Comparison of ENCODE assay signal across 27 mouse cellular contexts in genomic region chr12:87399119-87399819, GRCm38 (mm10). TPM values are rescaled to one million over a fixed set of nuclear protein-coding genes. Genes with fewer than 3 reads are reported as not detected.
DNase-seq lines count a peak whose midpoint lies in the region; ATAC-seq and TF ChIP-seq lines count a peak whose summit lies in the region.
"Had no signal": no experiment of that assay in that cellular context is flagged by ENCODE, and none has a peak within 500 bp of the region (broad histone marks: within the 10 kb centered on the region; RNA-seq: fewer than 3 reads in every experiment).

No protein-coding gene starts in this region.

- H3K4me2 ChIP-seq in intestine, postnatal 0 days (replicated peaks; ENCODE audit: low read depth): no peak overlapping the region
- no peak overlapping the region for H3K4me2 ChIP-seq in stomach, embryonic 15.5 days
- H3K4me2 ChIP-seq: embryonic facial prominence, embryonic 12.5 days; forebrain, embryonic 12.5 days; lung, embryonic 14.5 days; midbrain, embryonic 11.5 days; neural tube, embryonic 15.5 days had no signal

- peak; percentile 80 for ATAC-seq in intestine, postnatal 0 days
- peak; percentile 80 for ATAC-seq in stomach, embryonic 15.5 days (ENCODE audit: insufficient read depth, low FRiP score, low read depth)
- ATAC-seq: hindbrain, embryonic 16.5 days; Patski had no signal

- H3K27me3 ChIP-seq in intestine, postnatal 0 days (replicated peaks; ENCODE audit: control insufficient read depth, insufficient read depth, low read length): no peaks in the 10 kb centered on the region
- no peaks in the 10 kb centered on the region for H3K27me3 ChIP-seq in stomach, embryonic 15.5 days (replicated peaks)
- H3K27me3 ChIP-seq in limb, embryonic 10.5 days (ENCODE audit: low read depth, poor library complexity, severe bottlenecking): no peaks in the 10 kb centered on the region
- H3K27me3 ChIP-seq: embryonic facial prominence, embryonic 12.5 days; forebrain, embryonic 12.5 days; neural tube, embryonic 15.5 days; Patski had no signal

- peak; percentile 25 for DNase-seq in urinary bladder, adult 2 months (ENCODE audit: low spot score)
- DNase-seq in urinary bladder, postnatal 36 days (ENCODE audit: low spot score in 2 of 2): no peak
- DNase-seq in cerebellum, adult 11 months: no peak
- no peak for DNase-seq in layer of hippocampus, adult 11-12 months (ENCODE audit: low spot score)
- DNase-seq in limb, embryonic 10.5 days (ENCODE audit: low spot score): no peak
- DNase-seq: adrenal gland, postnatal 36 days; B cell, adult 2 months; cerebellum, postnatal 10 days; gastrocnemius, postnatal 25 days; heart, postnatal 4 days; kidney, adult 18-20 months; lung, embryonic 14.5 days; lung, postnatal 4 days; spleen, adult 18-20 months; thymus, adult 18-20 months; thymus, postnatal 4 days had no signal

- no peak overlapping the region for H3K4me3 ChIP-seq in intestine, postnatal 0 days (ENCODE audit: low read depth, low read length)
- no peak overlapping the region for H3K4me3 ChIP-seq in stomach, embryonic 15.5 days (replicated peaks)
- no peak overlapping the region for H3K4me3 ChIP-seq in limb, embryonic 10.5 days
- H3K4me3 ChIP-seq: embryonic facial prominence, embryonic 12.5 days; forebrain, embryonic 12.5 days; left cerebral cortex, adult 2 months; neural tube, embryonic 15.5 days had no signal

- no peaks in the 10 kb centered on the region for H3K4me1 ChIP-seq in intestine, postnatal 0 days (replicated peaks; ENCODE audit: control insufficient read depth, insufficient read depth, low read length)
- no peaks in the 10 kb centered on the region for H3K4me1 ChIP-seq in stomach, embryonic 15.5 days
- no peaks in the 10 kb centered on the region for H3K4me1 ChIP-seq in limb, embryonic 10.5 days
- H3K4me1 ChIP-seq: embryonic facial prominence, embryonic 12.5 days; forebrain, embryonic 12.5 days; neural tube, embryonic 15.5 days had no signal

- no peaks in the 10 kb centered on the region for H3K36me3 ChIP-seq in intestine, postnatal 0 days (ENCODE audit: control insufficient read depth, insufficient read depth)
- H3K36me3 ChIP-seq in stomach, embryonic 15.5 days: no peaks in the 10 kb centered on the region
- H3K36me3 ChIP-seq in limb, embryonic 10.5 days: no peaks in the 10 kb centered on the region
- H3K36me3 ChIP-seq: embryonic facial prominence, embryonic 12.5 days; forebrain, embryonic 12.5 days; G1E; neural tube, embryonic 15.5 days had no signal

- no peaks in the 10 kb centered on the region for H3K9me3 ChIP-seq in intestine, postnatal 0 days (ENCODE audit: control insufficient read depth)
- no peaks in the 10 kb centered on the region for H3K9me3 ChIP-seq in stomach, embryonic 15.5 days
- no peaks in the 10 kb centered on the region for H3K9me3 ChIP-seq in limb, embryonic 10.5 days (replicated peaks)
- H3K9me3 ChIP-seq: embryonic facial prominence, embryonic 12.5 days; forebrain, embryonic 12.5 days; G1E; neural tube, embryonic 15.5 days had no signal

- no peak overlapping the region for H3K9ac ChIP-seq in intestine, postnatal 0 days (ENCODE audit: low read depth, low read length)
- no peak overlapping the region for H3K9ac ChIP-seq in stomach, embryonic 15.5 days
- H3K9ac ChIP-seq: embryonic facial prominence, embryonic 12.5 days; forebrain, embryonic 12.5 days; lung, embryonic 14.5 days; neural tube, embryonic 15.5 days had no signal

- H3K27ac ChIP-seq in intestine, postnatal 0 days (ENCODE audit: low read depth, low read length): peak overlapping the region; percentile 78
- H3K27ac ChIP-seq in stomach, embryonic 15.5 days: peak overlapping the region; percentile 11; the same call in 1 of the 2 replicates
- H3K27ac ChIP-seq in limb, embryonic 10.5 days: no peak overlapping the region
- H3K27ac ChIP-seq: embryonic facial prominence, embryonic 12.5 days; forebrain, embryonic 12.5 days; kidney, postnatal 0 days; left cerebral cortex, adult 2 months; neural tube, embryonic 15.5 days had no signal

- WGBS in intestine, postnatal 0 days: 54% methylated on average over 10 of the region's 10 CpGs
- WGBS in stomach, embryonic 15.5 days: 68% methylated on average over 10 of the region's 10 CpGs
- 87% methylated on average over 10 of the region's 10 CpGs for WGBS in limb, embryonic 10.5 days

- TF ChIP-seq CTCF in intestine, postnatal 0 days (IDR thresholded peaks at IDR 0.05; ENCODE audit: low read depth): no peak

RNA-seq across cellular contexts. Expression of gene Sptlc2, which starts 11.1 kb away (rescaled TPM):
- polyA plus RNA-seq in urinary bladder, adult 2 months (2012; rRNA removed): 52.8 and 58.6 TPM in 2 replicates
- polyA plus RNA-seq in intestine, postnatal 0 days (2015; fragmentation: Nextera tagmentation; extraction: Ambion mirVana): 186 and 199 TPM in 2 replicates
- polyA plus RNA-seq in stomach, embryonic 15.5 days (2015; fragmentation: Nextera tagmentation; extraction: Ambion mirVana): 98.8 and 99.1 TPM in 2 replicates
- polyA plus RNA-seq in limb, embryonic 10.5 days (2016; fragmentation: Nextera tagmentation; extraction: Ambion mirVana): 48.2 and 57.4 TPM in 2 replicates

RNA-seq across cellular contexts. Expression of gene Slirp, which starts 44.4 kb away (rescaled TPM):
- polyA plus RNA-seq in urinary bladder, adult 2 months (2012; rRNA removed): 64.4 and 92.3 TPM in 2 replicates
- 250 and 272 TPM in 2 replicates for polyA plus RNA-seq in intestine, postnatal 0 days (2015; fragmentation: Nextera tagmentation; extraction: Ambion mirVana)
- 287 and 303 TPM in 2 replicates for polyA plus RNA-seq in stomach, embryonic 15.5 days (2015; fragmentation: Nextera tagmentation; extraction: Ambion mirVana)
- polyA plus RNA-seq in limb, embryonic 10.5 days (2016; fragmentation: Nextera tagmentation; extraction: Ambion mirVana): 329 and 335 TPM in 2 replicates

RNA-seq across cellular contexts. Expression of gene Alkbh1, which starts 44.5 kb away (rescaled TPM):
- 18.1 and 23.0 TPM in 2 replicates for polyA plus RNA-seq in urinary bladder, adult 2 months (2012; rRNA removed)
- polyA plus RNA-seq in intestine, postnatal 0 days (2015; fragmentation: Nextera tagmentation; extraction: Ambion mirVana): 13.6 and 21.9 TPM in 2 replicates
- polyA plus RNA-seq in stomach, embryonic 15.5 days (2015; fragmentation: Nextera tagmentation; extraction: Ambion mirVana): 57.8 and 58.2 TPM in 2 replicates
- polyA plus RNA-seq in limb, embryonic 10.5 days (2016; fragmentation: Nextera tagmentation; extraction: Ambion mirVana): 82.0 and 85.6 TPM in 2 replicates
